ENCODE assay signal across 8 mouse cellular contexts in the genomic region with DNA sequence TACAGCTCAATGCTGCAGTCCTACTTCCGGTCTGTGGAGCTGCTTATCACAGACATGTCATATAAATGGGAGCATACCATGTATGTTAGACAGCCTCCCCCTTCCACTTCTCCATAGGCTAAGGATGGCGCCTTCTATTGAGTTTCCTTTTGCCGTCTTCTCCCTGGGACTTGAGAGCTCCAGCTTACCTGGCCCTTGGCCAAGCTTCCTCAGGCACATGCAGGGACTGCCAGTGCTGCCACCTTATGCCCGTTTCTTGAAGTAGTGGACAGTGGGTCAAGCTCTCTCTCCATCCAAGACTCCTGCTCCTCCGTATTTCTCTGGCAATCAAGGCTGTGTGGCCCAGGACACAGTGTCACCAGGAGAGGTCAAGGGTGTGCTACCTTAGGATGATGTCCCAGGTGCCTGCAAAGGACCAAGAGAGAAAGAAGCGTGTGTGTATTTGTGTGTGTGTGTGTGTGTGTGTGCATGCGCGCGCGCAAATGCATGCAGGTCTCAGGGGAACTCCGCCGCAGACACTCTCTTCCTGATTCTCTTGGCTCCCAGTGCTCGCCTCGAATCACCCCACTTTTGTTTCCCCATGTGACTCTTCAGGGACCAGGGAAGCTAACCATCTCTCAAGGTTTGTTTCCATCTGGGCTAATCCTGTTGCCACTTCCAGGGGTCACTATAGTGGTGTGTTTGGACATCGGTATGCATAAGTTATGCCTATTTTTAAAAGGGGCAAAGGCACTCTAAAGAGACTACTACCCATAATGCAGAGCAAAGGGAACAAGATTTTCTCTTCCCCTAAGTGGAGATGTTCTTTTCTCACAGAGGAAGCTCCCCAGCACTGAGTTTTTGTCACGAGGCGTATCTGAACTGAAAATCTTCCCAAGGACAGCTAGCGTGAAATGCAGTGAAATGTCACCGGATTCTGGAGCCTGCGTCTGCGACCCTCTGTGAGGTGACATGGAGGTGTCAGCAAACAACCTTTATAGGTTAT. TPM values are rescaled to one million over a fixed set of nuclear protein-coding genes. Genes with fewer than 3 reads are reported as not detected.
A peak's percentile ranks its signal among the peaks of the same experiment; 100 is the strongest.
DNase-seq lines count a peak whose midpoint lies in the region; ATAC-seq and TF ChIP-seq lines count a peak whose summit lies in the region.

No protein-coding gene starts in this region.

- WGBS in kidney, adult 2 months: 64% methylated on average over 21 of the region's 21 CpGs
- 78% methylated on average over 21 of the region's 21 CpGs for WGBS in kidney, embryonic 16.5 days
- WGBS in liver, embryonic 14.5 days (ENCODE audit: insufficient replicate concordance): 71% methylated on average over 21 of the region's 21 CpGs

- H3K4me3 ChIP-seq in kidney, adult 2 months (ENCODE audit: insufficient read depth, low read depth, low read length): no peak overlapping the region
- no peak overlapping the region for H3K4me3 ChIP-seq in kidney, embryonic 16.5 days (ENCODE audit: low read length)
- no peak overlapping the region for H3K4me3 ChIP-seq in liver, embryonic 14.5 days (ENCODE audit: insufficient read depth in 1 of 2, low read depth in 2 of 2, low read length in 2 of 2)

- no peak for TF ChIP-seq EP300 in liver, embryonic 14.5 days (IDR thresholded peaks at IDR 0.05; ENCODE audit: low read depth)

- TF ChIP-seq CTCF in kidney, adult 2 months (conservative IDR thresholded peaks at IDR 0.05; ENCODE audit: insufficient read depth, insufficient read length, low read depth, low read length): peak; percentile 91
- peak; percentile 53 for TF ChIP-seq CTCF in liver, embryonic 14.5 days (IDR thresholded peaks at IDR 0.05; ENCODE audit: low read depth)

- no peaks in the 10 kb centered on the region; the same call in 1 of the 2 replicates for H3K4me1 ChIP-seq in kidney, adult 2 months (ENCODE audit: control insufficient read depth, insufficient read depth, low read length)
- no peaks in the 10 kb centered on the region for H3K4me1 ChIP-seq in kidney, embryonic 16.5 days (ENCODE audit: insufficient read depth, low read length)
- H3K4me1 ChIP-seq in liver, embryonic 14.5 days (replicated peaks; ENCODE audit: control insufficient read depth in 2 of 2, insufficient read depth in 2 of 2, low read length in 1 of 2): no peaks in the 10 kb centered on the region

- no peaks in the 10 kb centered on the region for H3K36me3 ChIP-seq in kidney, adult 2 months (ENCODE audit: control insufficient read depth, insufficient read depth, low read length)
- H3K36me3 ChIP-seq in kidney, embryonic 16.5 days (ENCODE audit: insufficient read depth, low read length): no peaks in the 10 kb centered on the region
- no peaks in the 10 kb centered on the region for H3K36me3 ChIP-seq in liver, embryonic 14.5 days (replicated peaks; ENCODE audit: control insufficient read depth, insufficient read depth, low read depth)

- no peak overlapping the region for H3K4me2 ChIP-seq in kidney, embryonic 16.5 days (replicated peaks; ENCODE audit: low read depth, low read length)
- no peak overlapping the region for H3K4me2 ChIP-seq in liver, embryonic 14.5 days (ENCODE audit: low read depth)

- peak; percentile 96 for DNase-seq in kidney, adult 2 months
- peak; percentile 85 for DNase-seq in adrenal gland, adult 8-10 months
- DNase-seq in fat pad, adult 2 months (ENCODE audit: extremely low read depth, low read depth, low spot score): peak; percentile 31
- peak; percentile 80 to 83 for DNase-seq in heart, postnatal 36 days
- no peak for DNase-seq in liver, embryonic 14.5 days (ENCODE audit: low read depth in 3 of 3, low spot score in 3 of 3)
- peak; percentile 49 to 82 for DNase-seq in right cerebral cortex, adult 2 months (ENCODE audit: low spot score in 2 of 2)
- no peak for DNase-seq in neural tube, embryonic 10.5 days (ENCODE audit: extremely low spot score, low spot score)

- intact Hi-C loops in heart, postnatal 36 days (cut with DNase I): loop anchor here (1.0 to 2.0 kb wide), 2 partner anchors 36 to 104 kb away; no protein-coding TSS in a partner anchor

- ATAC-seq in kidney, embryonic 16.5 days (ENCODE audit: low FRiP score, low TSS enrichment): no peak
- ATAC-seq in liver, embryonic 14.5 days (ENCODE audit: insufficient read depth): no peak

- H3K9me3 ChIP-seq in kidney, embryonic 16.5 days (ENCODE audit: low read length): no peaks in the 10 kb centered on the region
- H3K9me3 ChIP-seq in liver, embryonic 14.5 days (ENCODE audit: control insufficient read depth, low read length): no peaks in the 10 kb centered on the region

- no peak overlapping the region for H3K9ac ChIP-seq in kidney, embryonic 16.5 days (replicated peaks; ENCODE audit: low read length)
- H3K9ac ChIP-seq in liver, embryonic 14.5 days (replicated peaks): no peak overlapping the region

- H3K27me3 ChIP-seq in kidney, adult 2 months (replicated peaks; ENCODE audit: control insufficient read depth, insufficient read depth, low read length): no peaks in the 10 kb centered on the region
- no peaks in the 10 kb centered on the region for H3K27me3 ChIP-seq in kidney, embryonic 16.5 days (ENCODE audit: insufficient read depth, low read length)
- H3K27me3 ChIP-seq in liver, embryonic 14.5 days (ENCODE audit: control insufficient read depth, insufficient read depth, low read length): no peaks in the 10 kb centered on the region

- H3K27ac ChIP-seq in kidney, adult 2 months (ENCODE audit: insufficient read depth, low read depth, low read length): no peak overlapping the region
- H3K27ac ChIP-seq in kidney, embryonic 16.5 days (ENCODE audit: low read length): no peak overlapping the region
- no peak overlapping the region for H3K27ac ChIP-seq in liver, embryonic 14.5 days

- no peak for TF ChIP-seq POLR2A in kidney, adult 2 months (IDR thresholded peaks at IDR 0.05; ENCODE audit: low read depth, low read length)

RNA-seq across cellular contexts. Expression of a gene that starts 18.3 kb away (rescaled TPM):
- 40.5 and 43.7 TPM in 2 replicates for polyA plus RNA-seq in kidney, adult 2 months (2012; rRNA removed)
- 30.5 and 35.0 TPM in 2 replicates for polyA plus RNA-seq in kidney, embryonic 16.5 days (2015; fragmentation: Nextera tagmentation; extraction: Ambion mirVana)
- 10 to 100 TPM; 50.7 to 84.3 (median 61.1) TPM for total RNA-seq in adrenal gland, adult 8-10 months (2022)
- 10 to 100 TPM; 37.7 to 42.1 TPM for total RNA-seq in heart, postnatal 36 days (2021)
- 11.9 and 12.0 TPM in 2 replicates for polyA plus RNA-seq in liver, embryonic 14.5 days (2012; rRNA removed)
- 7.4 and 7.8 TPM in 2 replicates for polyA plus RNA-seq in liver, embryonic 14.5 days (2014; fragmentation: Nextera tagmentation; extraction: Ambion mirVana)

Comparison
In these comparisons a context has a peak if more than half of its experiments do, and no peak if none do; other contexts are left out.
1. DNase-seq: peak in kidney, adult 2 months (single experiment), adrenal gland, adult 8-10 months (single experiment), fat pad, adult 2 months (single experiment), heart, postnatal 36 days (2 of 2) and right cerebral cortex, adult 2 months (2 of 2); none in liver, embryonic 14.5 days (0 of 3) and neural tube, embryonic 10.5 days (single experiment).